23 mouse cellular contexts compared by ENCODE assay signal in genomic region chr5:135847460-135847859, GRCm38 (mm10). TPM values are rescaled to one million over a fixed set of nuclear protein-coding genes. Genes with fewer than 3 reads are reported as not detected.
DNase-seq lines count a peak whose midpoint lies in the region; TF ChIP-seq lines count a peak whose summit lies in the region.
"Had no signal": no experiment of that assay in that cellular context is flagged by ENCODE, and none has a peak within 500 bp of the region (broad histone marks: within the 10 kb centered on the region; RNA-seq: fewer than 3 reads in every experiment).

No protein-coding gene starts in this region.

- H3K36me3 ChIP-seq in MEL (ENCODE audit: control insufficient read depth in 1 of 2, insufficient read depth in 2 of 2, low read length in 2 of 2): no peaks in the 10 kb centered on the region
- H3K36me3 ChIP-seq in small intestine, adult 2 months (ENCODE audit: control insufficient read depth, insufficient read depth, low read length): no peaks in the 10 kb centered on the region
- H3K36me3 ChIP-seq: embryonic facial prominence, embryonic 12.5 days; heart, embryonic 10.5 days; limb, embryonic 15.5 days had no signal

- DNase-seq in layer of hippocampus, adult 2 months (ENCODE audit: low spot score in 2 of 2): no peak
- no peak for DNase-seq in layer of hippocampus, adult 9-10 months (ENCODE audit: low spot score)
- peak; percentile 43 for DNase-seq in right cerebral cortex, postnatal 4 days
- no peak for DNase-seq in right cerebral cortex, postnatal 25 days
- DNase-seq in MEL (ENCODE audit: low read depth, low spot score) (no peak), adipocyte (ENCODE audit: low spot score) (no peak)
- no peak for DNase-seq in cerebellum, adult 8-10 months
- DNase-seq: adrenal gland, postnatal 25 days; cerebellum, adult 18-20 months; gastrocnemius, postnatal 36 days; right cerebral cortex, adult 18-20 months had no signal

- H3K4me3 ChIP-seq in layer of hippocampus, adult 2 months: no peak overlapping the region
- no peak overlapping the region for H3K4me3 ChIP-seq in MEL (ENCODE audit: control insufficient read depth in 1 of 2, insufficient read depth in 1 of 2, low read depth in 2 of 2, low read length in 2 of 2)
- H3K4me3 ChIP-seq in small intestine, adult 2 months (ENCODE audit: low read depth, low read length): no peak overlapping the region
- H3K4me3 ChIP-seq: embryonic facial prominence, embryonic 12.5 days; erythroblast, embryonic 14.5 days; forebrain, embryonic 13.5 days; heart, embryonic 10.5 days; hindbrain, embryonic 12.5 days; limb, embryonic 15.5 days; neural tube, embryonic 12.5 days had no signal

- H3K27me3 ChIP-seq in MEL (ENCODE audit: control insufficient read depth in 1 of 2, insufficient read depth in 2 of 2, low read length in 2 of 2): no peaks in the 10 kb centered on the region
- H3K27me3 ChIP-seq in small intestine, adult 2 months (ENCODE audit: control insufficient read depth, insufficient read depth, low read length): peaks cover 20% of the 10 kb centered on the region

- no peak for TF ChIP-seq EP300 in MEL (IDR thresholded peaks at IDR 0.05; ENCODE audit: low read depth in 1 of 2, low read length in 2 of 2)

- H3K9ac ChIP-seq in MEL (ENCODE audit: control insufficient read depth, low read depth, low read length, poor library complexity, severe bottlenecking): no peak overlapping the region
- H3K9ac ChIP-seq: embryonic facial prominence, embryonic 12.5 days; forebrain, embryonic 13.5 days; hindbrain, embryonic 12.5 days; limb, embryonic 15.5 days; neural tube, embryonic 12.5 days had no signal

- no peak overlapping the region for H3K27ac ChIP-seq in layer of hippocampus, adult 2 months
- H3K27ac ChIP-seq in MEL (ENCODE audit: control insufficient read depth, low read depth, low read length): no peak overlapping the region
- H3K27ac ChIP-seq in small intestine, adult 2 months (ENCODE audit: insufficient read depth, low read depth, low read length): no peak overlapping the region
- H3K27ac ChIP-seq: embryonic facial prominence, embryonic 12.5 days; forebrain, embryonic 13.5 days; heart, embryonic 10.5 days; hindbrain, embryonic 12.5 days; limb, embryonic 15.5 days; neural tube, embryonic 12.5 days had no signal

- no peaks in the 10 kb centered on the region for H3K9me3 ChIP-seq in MEL (replicated peaks; ENCODE audit: insufficient read depth, low read length)
- H3K9me3 ChIP-seq: embryonic facial prominence, embryonic 12.5 days; forebrain, embryonic 13.5 days; heart, embryonic 10.5 days; hindbrain, embryonic 12.5 days; limb, embryonic 15.5 days had no signal

- no peaks in the 10 kb centered on the region for H3K4me1 ChIP-seq in MEL (ENCODE audit: control insufficient read depth in 1 of 2, insufficient read depth in 2 of 2, low read length in 2 of 2)
- no peaks in the 10 kb centered on the region for H3K4me1 ChIP-seq in small intestine, adult 2 months (ENCODE audit: control insufficient read depth, insufficient read depth, insufficient read length, low read length)

- TF ChIP-seq RAD21 in MEL (IDR thresholded peaks at IDR 0.05; ENCODE audit: low read depth, low read length): peak; percentile 12

- WGBS in small intestine, adult 2 months: 73% methylated on average over 4 of the region's 4 CpGs

- no peaks in the 10 kb centered on the region for H3K79me2 ChIP-seq in MEL (ENCODE audit: control insufficient read depth, insufficient read depth, low read length, poor library complexity)

- TF ChIP-seq CTCF in layer of hippocampus, adult 2 months (conservative IDR thresholded peaks at IDR 0.05): peak; percentile 68
- peak; percentile 32 to 37 (median 34); a peak in 3 of 6 replicates for TF ChIP-seq CTCF in MEL (IDR thresholded peaks at IDR 0.05 in 2 of 3, conservative IDR thresholded peaks at IDR 0.05 in 1 of 3; ENCODE audit: control insufficient read depth in 1 of 3, insufficient read depth in 1 of 3, low read depth in 2 of 3, low read length in 3 of 3, poor library complexity in 1 of 3, severe bottlenecking in 1 of 3)
- TF ChIP-seq CTCF in small intestine, adult 2 months (IDR thresholded peaks at IDR 0.05; ENCODE audit: extremely low read depth, insufficient read length, insufficient replicate concordance, low read depth, low read length): peak; percentile 21; the same call in 1 of the 2 replicates

- TF ChIP-seq POLR2A in MEL (IDR thresholded peaks at IDR 0.05; ENCODE audit: control insufficient read depth in 1 of 2, insufficient read depth in 1 of 2, low read depth in 1 of 2, low read length in 2 of 2, poor library complexity in 1 of 2): no peak
- TF ChIP-seq POLR2A in small intestine, adult 2 months (IDR thresholded peaks at IDR 0.05; ENCODE audit: low read depth, low read length): no peak

TF ChIP-seq in MEL, 35 proteins besides CTCF, POLR2A, EP300 and RAD21:
- TF ChIP-seq POLR2AphosphoS2 (IDR thresholded peaks at IDR 0.05; ENCODE audit: low read length) (no peak), ZC3H11A (IDR thresholded peaks at IDR 0.05; ENCODE audit: low read depth, low read length) (no peak), TCF12 (IDR thresholded peaks at IDR 0.05; ENCODE audit: low read depth, low read length) (no peak), TBP (IDR thresholded peaks at IDR 0.05; ENCODE audit: low read depth, low read length) (no peak), E2F4 (IDR thresholded peaks at IDR 0.05; ENCODE audit: borderline replicate concordance, low read depth, low read length) (no peak), USF1 (IDR thresholded peaks at IDR 0.05; ENCODE audit: low read depth, low read length) (no peak), ZNF384 (IDR thresholded peaks at IDR 0.05; ENCODE audit: low read depth, low read length) (no peak), GABPA (IDR thresholded peaks at IDR 0.05; ENCODE audit: low read depth, low read length) (no peak), JUND (IDR thresholded peaks at IDR 0.05; ENCODE audit: low read depth, low read length) (no peak), MAX (IDR thresholded peaks at IDR 0.05; ENCODE audit: low read length) (no peak), MEF2A (IDR thresholded peaks at IDR 0.05; ENCODE audit: extremely low read depth, insufficient replicate concordance, low read depth, low read length, poor library complexity, severe bottlenecking) (no peak), NRF1 (IDR thresholded peaks at IDR 0.05; ENCODE audit: insufficient read depth, low read depth, low read length, poor library complexity, severe bottlenecking) (no peak), TAL1 (IDR thresholded peaks at IDR 0.05; ENCODE audit: low read length) (no peak), UBTF (IDR thresholded peaks at IDR 0.05; ENCODE audit: borderline replicate concordance, insufficient read depth, low read depth, low read length) (no peak)

RNA-seq across cellular contexts. Expression of gene Hspb1, which starts 40.3 kb away (rescaled TPM):
- 10 to 100 TPM; 15.4 to 16.8 TPM for total RNA-seq in layer of hippocampus, adult 2 months (2021)
- total RNA-seq in MEL (2012; rRNA removed): not detected in 2 replicates
- not detected for polyA plus RNA-seq in MEL (2012; ENCODE audit: insufficient read depth in 1 of 2, insufficient read length in 2 of 2, low read depth in 1 of 2, low replicate concordance in 2 of 2, missing spikeins in 1 of 2)
- 91.6 and 121 TPM in 2 replicates for polyA plus RNA-seq in small intestine, adult 2 months (2012; rRNA removed)

RNA-seq across cellular contexts. Expression of gene Srrm3, which starts 40.8 kb away (rescaled TPM):
- total RNA-seq in layer of hippocampus, adult 2 months (2021): 10 to 100 TPM; 80.9 to 81.4 TPM
- not detected in 2 replicates for total RNA-seq in MEL (2012; rRNA removed)
- not detected for polyA plus RNA-seq in MEL (2012; ENCODE audit: insufficient read depth in 1 of 2, insufficient read length in 2 of 2, low read depth in 1 of 2, low replicate concordance in 2 of 2, missing spikeins in 1 of 2)
- polyA plus RNA-seq in small intestine, adult 2 months (2012; rRNA removed): 0.19 and 0.42 TPM in 2 replicates
- total RNA-seq: common myeloid progenitor, adult 5-6 weeks; gastrocnemius, postnatal 36 days had no signal
- polyA plus RNA-seq: erythroblast, embryonic 14.5 days; heart, postnatal 0 days; lung, postnatal 0 days; thymus, postnatal 0 days had no signal

Comparison
In these comparisons a context has a peak if more than half of its experiments do, and no peak if none do; other contexts are left out.
1. RNA of gene Hspb1, which starts 40.3 kb away (total RNA-seq): 15.4 to 16.8 TPM in layer of hippocampus, adult 2 months; not detected in MEL; every median in the first group is over 10 times any median in the second.
2. RNA of gene Srrm3, which starts 40.8 kb away (total RNA-seq): 80.9 to 81.4 TPM in layer of hippocampus, adult 2 months; not detected in MEL; every median in the first group is over 10 times any median in the second.
3. Peak in every context shown above with its lines, with median percentiles within 50 percentile points of each other: CTCF ChIP-seq.